Mouse (Mus musculus) heart, embryonic 14.5 days (tissue): ENCODE results near the gene Wdr37. TPM values are rescaled to one million over a fixed set of nuclear protein-coding genes. Genes with fewer than 3 reads are reported as not detected.

ENCODE experiments used
- ATAC-seq: fragments of 200-750 bp; cut with Nextera tagmentation; 2 replicates; pipeline ENCODE4 v1.8.0; 2017; ENCODE audit warnings: low read depth, moderate TSS enrichment; ENCODE audit not compliant: insufficient number of reproducible peaks, insufficient read depth, low FRiP score
- H3K27ac ChIP-seq, 2 experiments: fragments of 200-500 bp in 1 of 2; fragments of 300-500 bp in 1 of 2; sonication (generic) in 1 of 2; replicated peaks in 1 of 2; 2 replicates each; pipeline ENCODE4 v1.5.1; 2012 to 2014; ENCODE audit warnings: low read depth in 2 of 2, low read length in 2 of 2, control low read depth in 1 of 2, mild to moderate bottlenecking in 1 of 2, mixed read lengths in 1 of 2; ENCODE audit not compliant: control insufficient read depth in 1 of 2, insufficient read depth in 1 of 2
- H3K27me3 ChIP-seq: fragments of 300-500 bp; sonication (generic); 2 replicates; pipeline ENCODE4 v1.6.1; 2014; ENCODE audit warnings: mild to moderate bottlenecking, low read length, control low read depth; ENCODE audit not compliant: control insufficient read depth, insufficient read depth
- H3K36me3 ChIP-seq: fragments of 300-500 bp; sonication (generic); 2 replicates; pipeline ENCODE4 v1.6.1; 2014; ENCODE audit warnings: mild to moderate bottlenecking, control low read depth, low read length, mixed read lengths; ENCODE audit not compliant: control insufficient read depth, insufficient read depth
- H3K4me1 ChIP-seq, 2 experiments: fragments of 200-500 bp in 1 of 2; fragments of 300-500 bp in 1 of 2; sonication (generic) in 1 of 2; 2 replicates each; pipeline ENCODE4 v1.6.1; 2012 to 2014; ENCODE audit warnings: low read length in 2 of 2, control low read depth in 1 of 2, mixed read lengths in 1 of 2; ENCODE audit not compliant: control insufficient read depth in 2 of 2, insufficient read depth in 2 of 2
- H3K4me2 ChIP-seq: fragments of 300-500 bp; sonication (generic); 2 replicates; pipeline ENCODE4 v1.6.1; 2014; ENCODE audit warnings: mild to moderate bottlenecking, low read length
- H3K4me3 ChIP-seq, 2 experiments: fragments of 200-500 bp in 1 of 2; fragments of 300-500 bp in 1 of 2; sonication (generic) in 1 of 2; 2 replicates each; pipeline ENCODE4 v1.5.1; 2012 to 2014; ENCODE audit warnings: low read length in 2 of 2, mild to moderate bottlenecking in 2 of 2, control low read depth in 1 of 2, low read depth in 1 of 2, moderate library complexity in 1 of 2; ENCODE audit not compliant: control insufficient read depth in 1 of 2, insufficient read depth in 1 of 2
- H3K9ac ChIP-seq: fragments of 300-500 bp; sonication (generic); 2 replicates; pipeline ENCODE4 v1.6.1; 2014; ENCODE audit warnings: mild to moderate bottlenecking, low read length
- H3K9me3 ChIP-seq: fragments of 300-500 bp; sonication (generic); 2 replicates; pipeline ENCODE4 v1.6.1; 2016; ENCODE audit warnings: low read length, control low read depth; ENCODE audit not compliant: control insufficient read depth
- WGBS: fragments of 180-500 bp; shearing (Covaris S2); extraction: QIAGEN DNeasy Blood & Tissue Kit; methylation state at CpG from one replicate; pipeline ENCODE4 v1.1.7; 2014; 5-methylcytosine and 5-hydroxymethylcytosine counted together
- polyA plus RNA-seq: library from polyadenylated mRNA; unstranded; fragments of >200 nt; fragmentation: Nextera tagmentation; extraction: Ambion mirVana; gene quantifications from 2 replicates; pipeline ENCODE4 v1.2.1, GENCODE M21; 2014

The Wdr37 gene
- polyA plus RNA-seq, 1 experiment from 2014 or later: 23.8 TPM

GRCm38 (mm10) chr13:8881611-8882010, 9.9 kb upstream of the Wdr37 start:
- ATAC-seq: no peak
- no peaks in the 10 kb centered on the region for H3K27me3 ChIP-seq
- H3K9ac ChIP-seq: no peak overlapping the region
- H3K9me3 ChIP-seq: no peaks in the 10 kb centered on the region
- H3K36me3 ChIP-seq: no peaks in the 10 kb centered on the region
- H3K4me3 ChIP-seq: no peak overlapping the region
- no peak overlapping the region for H3K27ac ChIP-seq
- no peak overlapping the region for H3K4me2 ChIP-seq
- 57% methylated on average over 3 of the region's 3 CpGs for WGBS
- H3K4me1 ChIP-seq: 0 out of 4 replicates have a peak, but pooled peaks cover 0 to 3% of the 10 kb centered on the region in 2 experiments

DNA sequence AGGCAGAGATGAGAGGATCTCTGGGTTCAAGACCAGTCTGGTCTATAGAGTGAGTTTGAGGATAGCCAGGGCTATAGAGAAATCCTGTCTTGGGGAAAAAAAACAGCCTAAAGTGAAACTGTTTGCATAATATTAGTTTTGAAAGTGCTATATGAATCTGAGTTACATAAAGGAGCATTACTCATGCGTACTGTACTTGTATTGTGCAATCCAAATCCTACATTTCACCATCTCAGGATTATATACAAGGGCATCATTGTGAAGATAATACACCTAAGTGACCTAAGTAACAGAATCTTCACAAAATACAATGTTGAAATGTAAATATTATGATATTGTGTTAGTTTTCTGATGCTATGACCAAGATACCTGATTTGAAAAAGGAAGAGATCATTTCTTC, 2.1 kb upstream of the Wdr37 start:
- Histone ChIP-seq H3K27ac (no peak overlapping the region), H3K9ac (no peak overlapping the region), H3K4me3 (no peak overlapping the region), H3K9me3 (no peaks in the 10 kb centered on the region), H3K4me2 (no peak overlapping the region), H3K27me3 (no peaks in the 10 kb centered on the region), H3K4me1 (peaks cover 0 to 10% of the 10 kb centered on the region in 2 experiments; a peak in 2 of 4 replicates), H3K36me3 (no peaks in the 10 kb centered on the region)
- 90% methylated on average over 1 of the region's 1 CpGs for WGBS
- ATAC-seq: no peak

GRCm38 (mm10) chr13:8870510-8871313, 997 bp downstream of the Wdr37 start:
- H3K27me3 ChIP-seq: no peaks in the 10 kb centered on the region
- ATAC-seq: peak; percentile 88
- WGBS: under 1% methylated on average over 57 of the region's 57 CpGs
- no peaks in the 10 kb centered on the region for H3K36me3 ChIP-seq
- H3K4me3 ChIP-seq: peak overlapping the region; percentile 81 to 94
- H3K9me3 ChIP-seq: no peaks in the 10 kb centered on the region
- H3K4me1 ChIP-seq: peaks cover 0 to 10% of the 10 kb centered on the region in 2 experiments; a peak in 2 of 4 replicates
- H3K27ac ChIP-seq: peak overlapping the region; percentile 95 to 98
- peak overlapping the region; percentile 89 for H3K4me2 ChIP-seq
- peak overlapping the region; percentile 94 for H3K9ac ChIP-seq

DNA sequence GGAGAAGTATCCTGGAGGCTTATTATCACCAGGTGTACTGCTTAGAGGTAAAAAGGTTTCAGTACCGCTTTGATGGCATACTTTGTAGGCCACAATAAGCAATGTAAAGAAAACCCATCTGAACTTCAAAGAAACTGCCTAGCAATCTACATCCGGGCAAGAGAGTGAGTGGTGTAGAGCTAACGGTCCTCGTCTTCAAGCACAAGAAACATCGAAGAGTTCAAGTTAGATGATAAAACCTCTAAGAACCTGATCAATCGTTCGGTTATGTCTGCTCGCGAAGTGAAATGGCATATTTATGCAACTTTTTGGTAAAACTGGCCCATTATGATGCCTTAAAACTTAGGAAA, 1.6 kb downstream of the Wdr37 start:
- 4% methylated on average over 9 of the region's 9 CpGs for WGBS

DNA sequence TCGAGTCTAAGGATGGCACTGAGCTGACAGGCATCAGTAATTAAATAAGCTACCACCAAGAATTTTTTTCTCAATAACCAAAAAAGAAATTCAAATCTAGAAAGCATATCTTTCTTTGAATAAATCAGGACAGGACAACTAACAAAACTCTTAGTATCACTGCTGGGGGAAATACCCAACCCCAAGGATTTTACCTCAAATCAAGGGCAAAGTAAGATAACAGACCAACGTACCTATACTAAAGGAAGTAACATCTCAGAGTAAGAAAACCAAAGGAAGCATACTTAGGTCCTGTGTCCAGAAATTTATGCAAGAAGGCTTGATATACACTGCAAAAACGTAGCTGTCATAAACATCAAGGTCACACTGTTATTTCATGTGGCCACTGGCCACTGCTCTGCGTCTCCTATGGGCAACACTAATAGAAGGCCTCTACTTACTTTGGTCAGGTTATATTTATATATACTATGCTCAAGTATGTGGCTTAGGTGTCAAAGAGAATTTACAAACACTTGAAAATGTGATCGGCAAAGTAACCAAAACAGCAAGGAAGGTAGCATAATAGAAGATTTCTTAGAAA, 2.0 kb downstream of the Wdr37 start:
- WGBS: 62% methylated on average over 5 of the region's 5 CpGs
- no peak for ATAC-seq
- Histone ChIP-seq H3K36me3 (no peaks in the 10 kb centered on the region), H3K27me3 (no peaks in the 10 kb centered on the region), H3K27ac (no peak overlapping the region), H3K4me3 (peak overlapping the region in 1 of 2 experiments; percentile 81; a peak in 3 of 4 replicates), H3K4me1 (peaks cover 0 to 10% of the 10 kb centered on the region in 2 experiments; a peak in 2 of 4 replicates), H3K4me2 (peak overlapping the region; percentile 89), H3K9ac (peak overlapping the region; percentile 94), H3K9me3 (no peaks in the 10 kb centered on the region)

More for the DNA sequence above, 1.6 kb downstream of the Wdr37 start:
- peak overlapping the region; percentile 79 to 98 for H3K27ac ChIP-seq
- H3K4me2 ChIP-seq: peak overlapping the region; percentile 89
- H3K4me1 ChIP-seq: peaks cover 0 to 10% of the 10 kb centered on the region in 2 experiments; a peak in 2 of 4 replicates
- no peak for ATAC-seq
- H3K27me3 ChIP-seq: no peaks in the 10 kb centered on the region
- no peaks in the 10 kb centered on the region for H3K9me3 ChIP-seq
- no peaks in the 10 kb centered on the region for H3K36me3 ChIP-seq
- peak overlapping the region; percentile 94 for H3K9ac ChIP-seq
- peak overlapping the region; percentile 81 to 94 for H3K4me3 ChIP-seq

- no peak overlapping the region for H3K4me2 ChIP-seq
- H3K27ac ChIP-seq: no peak overlapping the region
- H3K27me3 ChIP-seq: no peaks in the 10 kb centered on the region
- H3K9me3 ChIP-seq: no peaks in the 10 kb centered on the region
- H3K4me1 ChIP-seq: peaks cover 0 to 7% of the 10 kb centered on the region in 2 experiments; a peak in 2 of 4 replicates
- no peak overlapping the region for H3K9ac ChIP-seq
- H3K4me3 ChIP-seq: no peak overlapping the region
- no peaks in the 10 kb centered on the region for H3K36me3 ChIP-seq
- 79% methylated on average over 7 of the region's 7 CpGs for WGBS
- no peak for ATAC-seq
Measured at GRCm38 (mm10) chr13:8866612-8867011, 5.1 kb downstream of the Wdr37 start.

- H3K9ac ChIP-seq: no peak overlapping the region
- ATAC-seq: no peak
- no peak overlapping the region for H3K27ac ChIP-seq
- peaks cover 13% of the 10 kb centered on the region for H3K36me3 ChIP-seq
- H3K4me1 ChIP-seq: peaks cover 0 to 7% of the 10 kb centered on the region in 2 experiments; a peak in 2 of 4 replicates
- no peak overlapping the region for H3K4me3 ChIP-seq
- H3K9me3 ChIP-seq: no peaks in the 10 kb centered on the region
- no peak overlapping the region for H3K4me2 ChIP-seq
- H3K27me3 ChIP-seq: no peaks in the 10 kb centered on the region
- 87% methylated on average over 3 of the region's 3 CpGs for WGBS
Measured at GRCm38 (mm10) chr13:8864990-8865389, 6.7 kb downstream of the Wdr37 start.
